ENCODE assay signal across 20 mouse cellular contexts in the genomic region with DNA sequence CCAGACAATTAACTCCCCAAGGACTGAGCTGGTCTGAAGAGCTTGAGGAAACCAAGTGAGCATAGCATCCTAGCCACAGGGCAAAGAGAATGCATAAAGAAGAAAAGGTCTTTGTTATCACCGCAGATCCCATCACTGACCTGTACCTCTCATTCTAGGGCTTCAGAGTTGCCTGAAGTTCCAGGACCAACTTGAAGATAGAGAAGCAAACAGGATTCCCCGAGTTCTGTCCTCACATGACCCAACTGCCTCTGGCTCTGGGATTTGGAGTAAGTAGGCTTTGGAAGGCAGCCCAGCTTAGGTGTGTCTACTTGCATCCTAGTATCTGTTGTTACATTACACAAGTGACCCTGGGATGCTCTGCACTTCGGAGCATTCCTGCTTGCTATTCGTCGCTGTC. TPM values are rescaled to one million over a fixed set of nuclear protein-coding genes. Genes with fewer than 3 reads are reported as not detected.
A peak's percentile ranks its signal among the peaks of the same experiment; 100 is the strongest.
DNase-seq lines count a peak whose midpoint lies in the region; TF ChIP-seq lines count a peak whose summit lies in the region.
"Not testable (repeated sequence)": the region's sequence is repeated elsewhere in the genome, so short reads cannot be mapped to it uniquely, and the experiment has no call there.
"Had no signal": no experiment of that assay in that cellular context is flagged by ENCODE, and none has a peak within 500 bp of the region (broad histone marks: within the 10 kb centered on the region; RNA-seq: fewer than 3 reads in every experiment).

No protein-coding gene starts in this region.

- DNase-seq in CH12.LX (ENCODE audit: extremely low read depth): not testable (repeated sequence)
- DNase-seq in heart, adult 11 months: peak; percentile 93
- peak; percentile 14 to 68 for DNase-seq in spleen, postnatal 4 days (ENCODE audit: low spot score in 2 of 2)

- TF ChIP-seq CTCF in CH12.LX (conservative IDR thresholded peaks at IDR 0.05 in 1 of 2, IDR thresholded peaks at IDR 0.05 in 1 of 2; ENCODE audit: low read depth in 2 of 2, low read length in 2 of 2): not testable (repeated sequence)

- H3K79me2 ChIP-seq in CH12.LX (replicated peaks; ENCODE audit: control insufficient read depth, extremely low read depth, insufficient read depth, poor library complexity, severe bottlenecking): not testable (repeated sequence)

- not testable (repeated sequence) for TF ChIP-seq RAD21 in CH12.LX (IDR thresholded peaks at IDR 0.05; ENCODE audit: low read depth, low read length)

- not testable (repeated sequence) for H3K4me1 ChIP-seq in CH12.LX (ENCODE audit: control insufficient read depth in 1 of 2, insufficient read depth in 2 of 2)

- H3K9ac ChIP-seq in CH12.LX (ENCODE audit: insufficient read depth, low read depth): not testable (repeated sequence)

- H3K9me3 ChIP-seq in CH12.LX (replicated peaks; ENCODE audit: low read length): not testable (repeated sequence)

- dilution Hi-C loops in CH12.LX (cut with MboI; ENCODE audit: extremely low pct_ligation_motif_present, extremely low pct_unique_long_range_greater_than_20kb, low sequenced_read_pairs): not testable (repeated sequence)

- not testable (repeated sequence) for H3K36me3 ChIP-seq in CH12.LX (replicated peaks in 1 of 2; ENCODE audit: control insufficient read depth in 1 of 2, insufficient read depth in 1 of 2, low read length in 1 of 2)

- in situ Hi-C loops in CH12.LX (cut with MboI; ENCODE audit: low pct_ligation_motif_present, low pct_unique_long_range_greater_than_20kb, low sequenced_read_pairs): not testable (repeated sequence)

- not testable (repeated sequence) for TF ChIP-seq POLR2A in CH12.LX (IDR thresholded peaks at IDR 0.05; ENCODE audit: low read depth, low read length)

- H3K4me2 ChIP-seq in CH12.LX (ENCODE audit: insufficient read depth, low read depth, poor library complexity, severe bottlenecking): 0 out of 2 replicates have a peak overlapping the region, but pooled peaks have one; percentile 16

- peak overlapping the region in 1 of 3 experiments; percentile 22 for H3K4me3 ChIP-seq in CH12.LX (replicated peaks in 1 of 3; ENCODE audit: low read depth in 2 of 3, low read length in 2 of 3, poor library complexity in 1 of 3)

- not testable (repeated sequence) for H3K27me3 ChIP-seq in CH12.LX (replicated peaks)

- not testable (repeated sequence) for H3K27ac ChIP-seq in CH12.LX (ENCODE audit: insufficient read depth, low read depth)

- not testable (repeated sequence) for TF ChIP-seq EP300 in CH12.LX (IDR thresholded peaks at IDR 0.05; ENCODE audit: low read length)

RNA-seq across cellular contexts. Expression of a gene that starts 3.2 kb away (rescaled TPM):
- total RNA-seq in CH12.LX (2012; rRNA removed): 58.6 and 74.4 TPM in 2 replicates
- total RNA-seq in CH12.LX (2014; rRNA removed): 97.2 and 114 TPM in 2 replicates
- 105 TPM in 2 replicates for polyA plus RNA-seq in CH12.LX (2012; ENCODE audit: insufficient read length, low read depth)
- total RNA-seq: adrenal gland, postnatal 25 days; MEL had no signal
- polyA plus RNA-seq: adrenal gland, adult 2 months; brain, embryonic 14.5 days; C2C12; cerebellum, adult 2 months; G1E had no signal

RNA-seq across cellular contexts. Expression of a gene that starts 12.9 kb away (rescaled TPM):
- total RNA-seq in CH12.LX (2012; rRNA removed) (1.2 TPM in 1 of 2 replicates, not detected in the other), CH12.LX (2014; rRNA removed) (not detected in 2 replicates)
- polyA plus RNA-seq in CH12.LX (2012; ENCODE audit: insufficient read length, low read depth): not detected in 2 replicates
- total RNA-seq: adrenal gland, adult 18-20 months; adrenal gland, adult 2 months; adrenal gland, adult 8-10 months; adrenal gland, postnatal 10 days; adrenal gland, postnatal 14 days; adrenal gland, postnatal 25 days; adrenal gland, postnatal 36 days; adrenal gland, postnatal 4 days; ES-E14; G1E; MEL had no signal
- polyA plus RNA-seq: activated CD4-positive, CD25-positive, alpha-beta regulatory T cell, adult 4 months; adrenal gland, adult 2 months; brain, embryonic 14.5 days; C2C12; CD4-positive, CD25-positive, alpha-beta regulatory T cell, adult 4 months; cerebellum, adult 2 months; G1E; Patski had no signal
